Mouse (Mus musculus): ENCODE results near the gene Mypn.

DNA sequence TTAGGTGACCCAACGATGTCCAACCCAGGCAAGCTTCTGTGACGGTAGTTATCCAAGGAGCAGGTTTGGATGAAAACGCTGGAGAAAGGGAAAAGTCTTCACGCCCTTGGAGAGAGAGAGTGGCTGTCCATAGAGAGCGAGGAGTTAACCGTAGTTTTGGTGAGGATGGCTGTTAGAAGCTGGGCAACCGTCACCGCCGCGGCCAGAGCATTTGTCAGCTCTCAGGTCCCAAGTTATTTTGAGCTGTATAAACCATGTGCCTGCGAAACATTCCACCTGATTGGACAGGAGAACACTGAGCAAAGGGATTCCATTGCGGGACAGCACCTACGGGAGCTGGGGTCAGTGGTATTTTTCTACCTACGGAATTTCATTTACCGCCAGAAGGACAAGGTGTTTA, at the start of gene Mypn:
- TF ChIP-seq EP300 (IDR thresholded peaks at IDR 0.05; ENCODE audit: low read depth) (no peak), CTCF (IDR thresholded peaks at IDR 0.05; ENCODE audit: low read depth) (no peak)
